Mouse (Mus musculus): ENCODE measurements around the gene A030003K21Rik. TPM values are rescaled to one million over a fixed set of nuclear protein-coding genes. Genes with fewer than 3 reads are reported as not detected.
"Not testable (repeated sequence)": the region's sequence is repeated elsewhere in the genome, so short reads cannot be mapped to it uniquely, and the experiment has no call there.

The A030003K21Rik gene
- polyA plus RNA-seq, 1 experiment from 2014 or later, result not detected

GRCm38 (mm10) chr1:82973901-82974300 lies 30.7 kb upstream of the A030003K21Rik start:
- Histone ChIP-seq H3K4me3 (ENCODE audit: low read length) (no peak overlapping the region), H3K27me3 (ENCODE audit: control insufficient read depth, insufficient read depth, low read length) (no peaks in the 10 kb centered on the region), H3K4me2 (ENCODE audit: low read depth, low read length) (no peak overlapping the region), H3K27ac (ENCODE audit: low read length) (no peak overlapping the region), H3K9ac (ENCODE audit: low read length) (no peak overlapping the region), H3K4me1 (ENCODE audit: control insufficient read depth, insufficient read depth, low read length) (peaks cover 17% of the 10 kb centered on the region), H3K36me3 (ENCODE audit: control insufficient read depth, insufficient read depth) (no peaks in the 10 kb centered on the region), H3K9me3 (replicated peaks; ENCODE audit: control insufficient read depth, low read length) (no peaks in the 10 kb centered on the region)
- no peak for ATAC-seq (replicated peaks; ENCODE audit: extremely low read depth, insufficient read depth, low FRiP score)
- WGBS, result 43% methylated on average over 6 of the region's 6 CpGs

GRCm38 (mm10) chr1:82973244-82973643 lies 30.1 kb upstream of the A030003K21Rik start:
- Histone ChIP-seq H3K9ac (ENCODE audit: low read length) (no peak overlapping the region), H3K4me3 (ENCODE audit: low read length) (no peak overlapping the region), H3K27me3 (ENCODE audit: control insufficient read depth, insufficient read depth, low read length) (no peaks in the 10 kb centered on the region), H3K4me2 (ENCODE audit: low read depth, low read length) (no peak overlapping the region), H3K36me3 (ENCODE audit: control insufficient read depth, insufficient read depth) (no peaks in the 10 kb centered on the region), H3K9me3 (replicated peaks; ENCODE audit: control insufficient read depth, low read length) (no peaks in the 10 kb centered on the region), H3K4me1 (ENCODE audit: control insufficient read depth, insufficient read depth, low read length) (peaks cover 17% of the 10 kb centered on the region), H3K27ac (ENCODE audit: low read length) (no peak overlapping the region)
- no peak for ATAC-seq (replicated peaks; ENCODE audit: extremely low read depth, insufficient read depth, low FRiP score)
- WGBS, result 67% methylated on average over 1 of the region's 1 CpGs

GRCm38 (mm10) chr1:82972046-82972445 lies 28.9 kb upstream of the A030003K21Rik start:
- no peaks in the 10 kb centered on the region for H3K9me3 ChIP-seq (replicated peaks; ENCODE audit: control insufficient read depth, low read length)
- H3K36me3 ChIP-seq (ENCODE audit: control insufficient read depth, insufficient read depth), result no peaks in the 10 kb centered on the region
- no peaks in the 10 kb centered on the region for H3K27me3 ChIP-seq (ENCODE audit: control insufficient read depth, insufficient read depth, low read length)
- H3K4me2 ChIP-seq (ENCODE audit: low read depth, low read length), result peak overlapping the region; percentile 34
- H3K4me3 ChIP-seq (ENCODE audit: low read length), result no peak overlapping the region
- WGBS, result 11% methylated on average over 4 of the region's 4 CpGs
- 0 out of 2 replicates have a peak overlapping the region, but pooled peaks have one; percentile 29 for H3K9ac ChIP-seq (ENCODE audit: low read length)
- peak; percentile 84 for ATAC-seq (replicated peaks; ENCODE audit: extremely low read depth, insufficient read depth, low FRiP score)
- peak overlapping the region; percentile 57 for H3K27ac ChIP-seq (ENCODE audit: low read length)
- peaks cover 17% of the 10 kb centered on the region for H3K4me1 ChIP-seq (ENCODE audit: control insufficient read depth, insufficient read depth, low read length)

GRCm38 (mm10) chr1:82966413-82966812 lies 23.2 kb upstream of the A030003K21Rik start:
- Histone ChIP-seq H3K4me2 (ENCODE audit: low read depth, low read length) (no peak overlapping the region), H3K27me3 (ENCODE audit: control insufficient read depth, insufficient read depth, low read length) (no peaks in the 10 kb centered on the region), H3K27ac (ENCODE audit: low read length) (no peak overlapping the region), H3K4me3 (ENCODE audit: low read length) (no peak overlapping the region), H3K4me1 (ENCODE audit: control insufficient read depth, insufficient read depth, low read length) (no peaks in the 10 kb centered on the region; the same call in 1 of the 2 replicates), H3K36me3 (ENCODE audit: control insufficient read depth, insufficient read depth) (no peaks in the 10 kb centered on the region), H3K9me3 (replicated peaks; ENCODE audit: control insufficient read depth, low read length) (no peaks in the 10 kb centered on the region), H3K9ac (ENCODE audit: low read length) (no peak overlapping the region)
- no peak for ATAC-seq (replicated peaks; ENCODE audit: extremely low read depth, insufficient read depth, low FRiP score)
- WGBS, result 58% methylated on average over 3 of the region's 3 CpGs

- Histone ChIP-seq H3K4me1 (ENCODE audit: control insufficient read depth, insufficient read depth, low read length) (no peaks in the 10 kb centered on the region), H3K27ac (ENCODE audit: low read length) (no peak within 1 kb of the TSS), H3K27me3 (ENCODE audit: control insufficient read depth, insufficient read depth, low read length) (no peaks in the 10 kb centered on the region), H3K4me2 (ENCODE audit: low read depth, low read length) (no peak within 1 kb of the TSS), H3K36me3 (ENCODE audit: control insufficient read depth, insufficient read depth) (no peaks in the 10 kb centered on the region), H3K9me3 (replicated peaks; ENCODE audit: control insufficient read depth, low read length) (no peaks in the 10 kb centered on the region), H3K9ac (ENCODE audit: low read length) (no peak within 1 kb of the TSS), H3K4me3 (ENCODE audit: low read length) (no peak within 1 kb of the TSS)
- WGBS, result 81% methylated on average over 11 of the region's 11 CpGs
- ATAC-seq (replicated peaks; ENCODE audit: extremely low read depth, insufficient read depth, low FRiP score), result no peak
Measured at GRCm38 (mm10) chr1:82959870-82960385, 16.7 kb upstream of the A030003K21Rik start, which contains the start of gene Gm47955. Gene Gm47955 (plus strand): TSS chr1:82960286.

GRCm38 (mm10) chr1:82955913-82956312 lies 12.7 kb upstream of the A030003K21Rik start, which contains the start of gene Gm7544:
Gene Gm7544 (minus strand): TSS chr1:82956013.
- not testable (repeated sequence) for H3K27me3 ChIP-seq (ENCODE audit: control insufficient read depth, insufficient read depth, low read length); H3K4me2 ChIP-seq (ENCODE audit: low read depth, low read length); H3K9me3 ChIP-seq (replicated peaks; ENCODE audit: control insufficient read depth, low read length); H3K4me1 ChIP-seq (ENCODE audit: control insufficient read depth, insufficient read depth, low read length); H3K9ac ChIP-seq (ENCODE audit: low read length); ATAC-seq (replicated peaks; ENCODE audit: extremely low read depth, insufficient read depth, low FRiP score); H3K27ac ChIP-seq (ENCODE audit: low read length); H3K4me3 ChIP-seq (ENCODE audit: low read length); H3K36me3 ChIP-seq (ENCODE audit: control insufficient read depth, insufficient read depth)

- Histone ChIP-seq H3K27me3 (ENCODE audit: control insufficient read depth, insufficient read depth, low read length) (no peaks in the 10 kb centered on the region), H3K9ac (ENCODE audit: low read length) (no peak overlapping the region), H3K27ac (ENCODE audit: low read length) (no peak overlapping the region), H3K9me3 (replicated peaks; ENCODE audit: control insufficient read depth, low read length) (no peaks in the 10 kb centered on the region), H3K4me3 (ENCODE audit: low read length) (no peak overlapping the region), H3K36me3 (ENCODE audit: control insufficient read depth, insufficient read depth) (no peaks in the 10 kb centered on the region), H3K4me1 (ENCODE audit: control insufficient read depth, insufficient read depth, low read length) (no peaks in the 10 kb centered on the region), H3K4me2 (ENCODE audit: low read depth, low read length) (no peak overlapping the region)
- no peak for ATAC-seq (replicated peaks; ENCODE audit: extremely low read depth, insufficient read depth, low FRiP score)
- 86% methylated on average over 2 of the region's 2 CpGs for WGBS
Measured at GRCm38 (mm10) chr1:82948601-82949000, 5.4 kb upstream of the A030003K21Rik start.

GRCm38 (mm10) chr1:82946029-82946428 lies 2.8 kb upstream of the A030003K21Rik start:
- H3K27ac ChIP-seq (ENCODE audit: low read length); ATAC-seq (replicated peaks; ENCODE audit: extremely low read depth, insufficient read depth, low FRiP score); H3K4me3 ChIP-seq (ENCODE audit: low read length); H3K9me3 ChIP-seq (replicated peaks; ENCODE audit: control insufficient read depth, low read length); H3K4me1 ChIP-seq (ENCODE audit: control insufficient read depth, insufficient read depth, low read length); H3K9ac ChIP-seq (ENCODE audit: low read length); H3K4me2 ChIP-seq (ENCODE audit: low read depth, low read length); H3K27me3 ChIP-seq (ENCODE audit: control insufficient read depth, insufficient read depth, low read length); H3K36me3 ChIP-seq (ENCODE audit: control insufficient read depth, insufficient read depth): not testable (repeated sequence)
- 100% methylated on average over 2 of the region's 2 CpGs for WGBS

GRCm38 (mm10) chr1:82942505-82942904 lies 683 bp downstream of the A030003K21Rik start:
- not testable (repeated sequence) for ATAC-seq (replicated peaks; ENCODE audit: extremely low read depth, insufficient read depth, low FRiP score); H3K27ac ChIP-seq (ENCODE audit: low read length); H3K36me3 ChIP-seq (ENCODE audit: control insufficient read depth, insufficient read depth); H3K4me1 ChIP-seq (ENCODE audit: control insufficient read depth, insufficient read depth, low read length); H3K4me3 ChIP-seq (ENCODE audit: low read length); H3K9ac ChIP-seq (ENCODE audit: low read length); H3K4me2 ChIP-seq (ENCODE audit: low read depth, low read length); H3K27me3 ChIP-seq (ENCODE audit: control insufficient read depth, insufficient read depth, low read length)
- peaks cover 11% of the 10 kb centered on the region; the same call in 1 of the 2 replicates for H3K9me3 ChIP-seq (replicated peaks; ENCODE audit: control insufficient read depth, low read length)
- 80% methylated on average over 1 of the region's 2 CpGs for WGBS
